Mouse (Mus musculus) kidney, postnatal 0 days (tissue): ENCODE measurements around the gene Mllt10. TPM values are rescaled to one million over a fixed set of nuclear protein-coding genes. Genes with fewer than 3 reads are reported as not detected.
A peak's percentile ranks its signal among the peaks of the same experiment; 100 is the strongest.

Source experiments
- ATAC-seq: fragments of 200-750 bp; cut with Nextera tagmentation; replicated peaks from 2 replicates; pipeline ENCODE4 v1.8.0; 2017; ENCODE audit warnings: low read depth, moderate number of reproducible peaks, moderate TSS enrichment, moderate library complexity; ENCODE audit not compliant: low FRiP score
- DNase-seq: peaks from one replicate; pipeline ENCODE4 v3.0.0-alpha.2; 2016; ENCODE audit warnings: low spot score
- H3K27ac ChIP-seq: fragments of 300-500 bp; sonication (generic); 2 replicates; pipeline ENCODE4 v1.5.1; 2014; ENCODE audit warnings: mild to moderate bottlenecking
- H3K27me3 ChIP-seq: fragments of 300-500 bp; sonication (generic); 2 replicates; pipeline ENCODE4 v1.6.1; 2014; ENCODE audit warnings: low read length, mixed read lengths; ENCODE audit not compliant: insufficient read depth
- H3K36me3 ChIP-seq: fragments of 300-500 bp; sonication (generic); 2 replicates; pipeline ENCODE4 v1.6.1; 2014; ENCODE audit warnings: low read length, mixed read lengths; ENCODE audit not compliant: insufficient read depth
- H3K4me1 ChIP-seq: fragments of 300-500 bp; sonication (generic); replicated peaks from 2 replicates; pipeline ENCODE4 v1.6.1; 2014; ENCODE audit warnings: antibody characterized with exemption, low read length, mixed read lengths; ENCODE audit not compliant: insufficient read depth
- H3K4me2 ChIP-seq: fragments of 300-500 bp; sonication (generic); 2 replicates; pipeline ENCODE4 v1.6.1; 2014; ENCODE audit warnings: mild to moderate bottlenecking, low read length, moderate library complexity, mixed read lengths
- H3K4me3 ChIP-seq: fragments of 300-500 bp; sonication (generic); replicated peaks from 2 replicates; pipeline ENCODE4 v1.5.1; 2014; ENCODE audit warnings: low read depth, low read length
- H3K9ac ChIP-seq: fragments of 300-500 bp; sonication (generic); 2 replicates; pipeline ENCODE4 v1.6.1; 2014; ENCODE audit warnings: low read depth, low read length
- H3K9me3 ChIP-seq: fragments of 300-500 bp; sonication (generic); replicated peaks from 2 replicates; pipeline ENCODE4 v1.6.1; 2016; ENCODE audit warnings: low read length, inconsistent platforms, mixed read lengths
- CTCF ChIP-seq: IDR thresholded peaks from 2 replicates; pipeline ENCODE4 v1.5.1; 2016; ENCODE audit warnings: antibody characterized with exemption, low read depth, mild to moderate bottlenecking, moderate library complexity
- WGBS: fragments of 180-500 bp; shearing (Covaris S2); extraction: QIAGEN DNeasy Blood & Tissue Kit; methylation state at CpG from one replicate; pipeline ENCODE4 v1.1.7; 2014; 5-methylcytosine and 5-hydroxymethylcytosine counted together
- polyA plus RNA-seq: library from polyadenylated mRNA; unstranded; fragments of >200 nt; fragmentation: Nextera tagmentation; extraction: Ambion mirVana; gene quantifications from 2 replicates; pipeline ENCODE4 v1.2.1, GENCODE M21; 2015

The Mllt10 gene
- polyA plus RNA-seq, 1 experiment from 2014 or later, result 48.9 TPM

GRCm38 (mm10) chr2:18059063-18059462, 4.0 kb downstream of the Mllt10 start:
- no peak for ATAC-seq
- Histone ChIP-seq H3K36me3 (no peaks in the 10 kb centered on the region), H3K27ac (no peak overlapping the region), H3K4me1 (0 out of 2 replicates have a peak, but pooled peaks cover under 1% of the 10 kb centered on the region), H3K9me3 (no peaks in the 10 kb centered on the region), H3K9ac (no peak overlapping the region), H3K27me3 (no peaks in the 10 kb centered on the region), H3K4me3 (no peak overlapping the region), H3K4me2 (no peak overlapping the region)
- whole genome bisulfite sequencing, result 61% methylated on average over 2 of the region's 2 CpGs
- TF ChIP-seq CTCF, result no peak
- no peak for DNase-seq

DNA sequence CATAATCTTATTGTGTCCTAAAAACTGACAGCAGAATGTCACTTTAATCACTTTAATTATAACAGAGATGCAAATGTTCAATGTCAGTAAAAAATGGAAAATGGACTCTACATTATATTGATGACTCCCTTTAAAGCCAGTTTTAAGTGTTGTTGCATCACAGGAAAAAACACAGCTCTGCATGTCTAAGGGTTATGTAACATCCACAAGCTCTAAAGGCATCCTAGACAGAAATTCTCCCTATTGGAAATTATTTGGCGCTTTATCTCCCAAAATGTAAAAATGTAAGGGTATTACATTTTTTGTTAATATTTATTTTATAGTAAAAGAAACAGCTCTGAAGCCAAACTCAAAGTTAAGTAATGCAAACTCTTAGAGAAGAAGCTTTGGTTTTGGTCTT, 4.9 kb downstream of the Mllt10 start:
- H3K9me3 ChIP-seq, result no peaks in the 10 kb centered on the region
- no peak overlapping the region for H3K27ac ChIP-seq
- H3K4me1 ChIP-seq, result no peaks in the 10 kb centered on the region
- no peaks in the 10 kb centered on the region for H3K27me3 ChIP-seq
- no peak overlapping the region for H3K4me2 ChIP-seq
- TF ChIP-seq CTCF, result no peak
- WGBS, result 95% methylated on average over 1 of the region's 1 CpGs
- ATAC-seq (no peak), DNase-seq (no peak)
- H3K9ac ChIP-seq, result no peak overlapping the region
- H3K4me3 ChIP-seq, result no peak overlapping the region
- no peaks in the 10 kb centered on the region for H3K36me3 ChIP-seq

DNA sequence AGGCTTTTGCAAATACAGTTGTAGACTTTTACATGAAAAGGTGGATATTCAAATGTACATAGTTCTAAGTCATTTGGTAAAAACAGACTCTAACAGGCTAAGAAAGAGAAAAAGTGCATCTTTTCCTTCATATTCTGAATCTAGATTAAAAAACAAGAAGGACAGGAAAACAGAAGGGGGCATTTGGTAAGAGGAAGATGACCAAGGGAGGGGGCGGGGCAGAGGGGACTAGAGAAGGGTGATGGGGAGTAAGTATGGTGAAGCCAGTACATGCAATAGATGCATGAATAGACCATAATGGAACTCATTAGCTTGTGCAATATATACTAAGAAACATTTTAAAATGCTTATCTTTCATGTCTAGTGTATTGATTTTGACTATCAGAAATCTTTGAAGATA, 5.4 kb downstream of the Mllt10 start:
- no peak for DNase-seq
- Histone ChIP-seq H3K4me3 (no peak overlapping the region), H3K36me3 (no peaks in the 10 kb centered on the region), H3K9me3 (no peaks in the 10 kb centered on the region), H3K4me2 (no peak overlapping the region), H3K27ac (no peak overlapping the region), H3K9ac (no peak overlapping the region), H3K27me3 (no peaks in the 10 kb centered on the region), H3K4me1 (no peaks in the 10 kb centered on the region)
- no peak for TF ChIP-seq CTCF
- ATAC-seq, result no peak
- 94% methylated on average over 1 of the region's 1 CpGs for WGBS

DNA sequence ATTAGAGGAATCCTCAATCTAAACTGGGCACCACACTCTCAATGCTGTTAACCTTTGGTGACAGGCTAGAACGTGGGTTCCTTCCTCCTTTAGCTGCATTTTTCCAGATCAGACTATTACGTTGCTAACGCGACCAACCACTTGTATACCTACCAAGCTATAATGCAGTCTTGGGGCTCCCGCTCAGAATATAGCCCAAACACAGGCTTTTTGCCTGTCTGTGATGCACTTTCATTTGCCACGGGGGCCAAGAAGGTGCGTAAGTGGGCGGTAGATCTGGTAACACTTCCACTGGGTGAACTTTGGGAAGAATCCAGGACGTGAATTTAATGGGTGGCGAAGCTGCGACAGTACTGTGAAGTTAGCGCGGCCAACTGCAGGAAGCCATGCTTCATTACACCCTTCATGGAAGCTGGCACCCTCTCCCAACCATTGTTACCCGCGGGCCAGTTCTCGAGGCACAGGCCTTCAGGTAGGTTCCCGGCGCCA, 8.8 kb downstream of the Mllt10 start:
- Histone ChIP-seq H3K4me3 (peak overlapping the region; percentile 94), H3K27me3 (no peaks in the 10 kb centered on the region), H3K27ac (peak overlapping the region; percentile 100), H3K4me1 (peaks cover 6% of the 10 kb centered on the region; the same call in 1 of the 2 replicates), H3K9ac (peak overlapping the region; percentile 98), H3K9me3 (no peaks in the 10 kb centered on the region), H3K4me2 (peak overlapping the region; percentile 83), H3K36me3 (no peaks in the 10 kb centered on the region)
- ATAC-seq (peak; percentile 60), DNase-seq (peak; percentile 86)
- TF ChIP-seq CTCF, result no peak; the same call in 1 of the 2 replicates
- under 1% methylated on average over 18 of the region's 18 CpGs for WGBS

DNA sequence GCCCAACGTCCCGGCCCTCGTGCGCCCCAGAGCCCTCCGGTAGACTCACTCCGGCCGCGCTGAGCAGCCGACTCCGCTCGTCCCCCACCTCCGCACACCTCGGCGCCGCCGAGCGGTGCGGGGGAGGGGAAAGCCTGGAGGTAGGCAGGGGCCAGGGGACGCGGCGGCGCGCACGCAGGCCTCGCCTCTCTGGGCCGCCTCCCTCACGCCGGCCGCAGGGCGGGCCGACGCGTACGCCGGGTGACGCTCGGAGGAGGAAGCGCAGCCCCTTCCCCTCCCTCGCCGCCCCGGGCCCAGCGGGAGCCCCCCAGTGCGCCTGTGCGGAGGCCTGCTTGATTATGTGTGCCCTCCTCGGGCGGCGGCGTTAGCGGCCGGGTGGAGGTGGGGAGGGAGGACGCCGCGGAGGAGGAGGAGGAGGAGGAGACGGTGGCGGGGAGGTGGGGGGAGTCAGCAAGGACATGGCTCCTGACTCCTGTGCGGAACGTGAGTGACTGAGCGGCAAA, 9.4 kb downstream of the Mllt10 start:
- Histone ChIP-seq H3K9ac (peak overlapping the region; percentile 98), H3K4me3 (peak overlapping the region; percentile 94), H3K36me3 (no peaks in the 10 kb centered on the region), H3K9me3 (no peaks in the 10 kb centered on the region), H3K4me2 (peak overlapping the region; percentile 83), H3K4me1 (peaks cover 6% of the 10 kb centered on the region; the same call in 1 of the 2 replicates), H3K27me3 (no peaks in the 10 kb centered on the region), H3K27ac (peak overlapping the region; percentile 100)
- DNase-seq (peak; percentile 95), ATAC-seq (peak; percentile 95)
- no peak for TF ChIP-seq CTCF
- WGBS, result under 1% methylated on average over 26 of the region's 58 CpGs

- peak overlapping the region; percentile 83 for H3K4me2 ChIP-seq
- under 1% methylated on average over 56 of the region's 85 CpGs for WGBS
- H3K4me1 ChIP-seq, result peaks cover 6% of the 10 kb centered on the region; the same call in 1 of the 2 replicates
- H3K27me3 ChIP-seq, result no peaks in the 10 kb centered on the region
- no peak for TF ChIP-seq CTCF
- H3K36me3 ChIP-seq, result no peaks in the 10 kb centered on the region
- ATAC-seq (peak; percentile 72), DNase-seq (peak; percentile 80)
- H3K9ac ChIP-seq, result peak overlapping the region; percentile 98
- H3K9me3 ChIP-seq, result no peaks in the 10 kb centered on the region
- peak overlapping the region; percentile 100 for H3K27ac ChIP-seq
- peak overlapping the region; percentile 94 for H3K4me3 ChIP-seq
Observed at GRCm38 (mm10) chr2:18064941-18065707, 10.1 kb downstream of the Mllt10 start.
